24 mouse cellular contexts compared by ENCODE assay signal in genomic region chr9:110228671-110229070, GRCm38 (mm10). TPM values are rescaled to one million over a fixed set of nuclear protein-coding genes. Genes with fewer than 3 reads are reported as not detected.
A peak's percentile ranks its signal among the peaks of the same experiment; 100 is the strongest.
DNase-seq lines count a peak whose midpoint lies in the region; ATAC-seq and TF ChIP-seq lines count a peak whose summit lies in the region.
"Had no signal": no experiment of that assay in that cellular context is flagged by ENCODE, and none has a peak within 500 bp of the region (broad histone marks: within the 10 kb centered on the region; RNA-seq: fewer than 3 reads in every experiment).

No protein-coding gene starts in this region.

- H3K4me2 ChIP-seq in hindbrain, postnatal 0 days (ENCODE audit: low read depth, low read length), result no peak overlapping the region
- H3K4me2 ChIP-seq in hindbrain, embryonic 12.5 days (replicated peaks), result no peak overlapping the region
- H3K4me2 ChIP-seq: embryonic facial prominence, embryonic 12.5 days; forebrain, embryonic 15.5 days; heart, embryonic 11.5 days; hindbrain, embryonic 15.5 days; kidney, embryonic 15.5 days; limb, embryonic 15.5 days; liver, embryonic 15.5 days; midbrain, embryonic 12.5 days; neural tube, embryonic 13.5 days had no signal

- no peaks in the 10 kb centered on the region for H3K27me3 ChIP-seq in cerebellum, adult 2 months (ENCODE audit: control insufficient read depth, insufficient read depth, low read length)
- H3K27me3 ChIP-seq in hindbrain, postnatal 0 days (ENCODE audit: insufficient read depth, low read length), result no peaks in the 10 kb centered on the region
- no peaks in the 10 kb centered on the region for H3K27me3 ChIP-seq in hindbrain, embryonic 12.5 days
- H3K27me3 ChIP-seq: embryonic facial prominence, embryonic 12.5 days; forebrain, embryonic 15.5 days; hindbrain, embryonic 15.5 days; kidney, embryonic 15.5 days; limb, embryonic 15.5 days; liver, embryonic 15.5 days; midbrain, embryonic 12.5 days; neural tube, embryonic 13.5 days had no signal

- peaks cover 17% of the 10 kb centered on the region for H3K4me1 ChIP-seq in cerebellum, adult 2 months (ENCODE audit: control insufficient read depth, insufficient read depth, low read length)
- H3K4me1 ChIP-seq in hindbrain, postnatal 0 days (ENCODE audit: insufficient read depth, low read length), result no peaks in the 10 kb centered on the region; the same call in 1 of the 2 replicates
- H3K4me1 ChIP-seq in hindbrain, embryonic 12.5 days, result no peaks in the 10 kb centered on the region
- H3K4me1 ChIP-seq: embryonic facial prominence, embryonic 12.5 days; forebrain, embryonic 15.5 days; hindbrain, embryonic 15.5 days; kidney, embryonic 15.5 days; limb, embryonic 15.5 days; liver, embryonic 15.5 days; midbrain, embryonic 12.5 days had no signal

- no peaks in the 10 kb centered on the region for H3K9me3 ChIP-seq in hindbrain, postnatal 0 days (ENCODE audit: low read length)
- no peaks in the 10 kb centered on the region for H3K9me3 ChIP-seq in hindbrain, embryonic 12.5 days (replicated peaks)
- H3K9me3 ChIP-seq: embryonic facial prominence, embryonic 12.5 days; forebrain, embryonic 15.5 days; hindbrain, embryonic 15.5 days; kidney, embryonic 15.5 days; limb, embryonic 15.5 days; liver, embryonic 15.5 days; midbrain, embryonic 12.5 days; neural tube, embryonic 13.5 days had no signal

- H3K4me3 ChIP-seq in cerebellum, adult 2 months (replicated peaks; ENCODE audit: insufficient read depth, low read depth, low read length), result no peak overlapping the region
- H3K4me3 ChIP-seq in hindbrain, postnatal 0 days (ENCODE audit: low read length), result no peak overlapping the region
- H3K4me3 ChIP-seq in hindbrain, embryonic 12.5 days, result no peak overlapping the region
- H3K4me3 ChIP-seq: embryonic facial prominence, embryonic 12.5 days; erythroblast, embryonic 14.5 days; forebrain, embryonic 15.5 days; hindbrain, embryonic 15.5 days; kidney, embryonic 15.5 days; limb, embryonic 15.5 days; liver, embryonic 15.5 days; midbrain, embryonic 12.5 days; neural tube, embryonic 13.5 days had no signal

- ATAC-seq in granulocyte monocyte progenitor cell, adult 5-6 weeks (replicated peaks; ENCODE audit: poor library complexity, severe bottlenecking), result peak; percentile 48
- ATAC-seq in hindbrain, postnatal 0 days, result no peak
- no peak for ATAC-seq in hindbrain, embryonic 12.5 days (ENCODE audit: low FRiP score)
- ATAC-seq: forebrain, embryonic 15.5 days; intestine, postnatal 0 days had no signal

- TF ChIP-seq CTCF in cerebellum, adult 2 months (IDR thresholded peaks at IDR 0.05; ENCODE audit: borderline replicate concordance, insufficient read depth, low read depth, low read length), result no peak
- TF ChIP-seq CTCF in hindbrain, postnatal 0 days (IDR thresholded peaks at IDR 0.05; ENCODE audit: low read depth), result no peak

- H3K36me3 ChIP-seq in hindbrain, postnatal 0 days (ENCODE audit: insufficient read depth, low read length), result peaks cover 20% of the 10 kb centered on the region
- H3K36me3 ChIP-seq in hindbrain, embryonic 12.5 days, result peaks cover 75% of the 10 kb centered on the region

- no peak overlapping the region for H3K9ac ChIP-seq in hindbrain, postnatal 0 days (replicated peaks; ENCODE audit: low read length)
- no peak overlapping the region for H3K9ac ChIP-seq in hindbrain, embryonic 12.5 days
- H3K9ac ChIP-seq: embryonic facial prominence, embryonic 12.5 days; forebrain, embryonic 15.5 days; hindbrain, embryonic 15.5 days; kidney, embryonic 15.5 days; limb, embryonic 15.5 days; liver, embryonic 15.5 days; midbrain, embryonic 12.5 days; neural tube, embryonic 13.5 days had no signal

- DNase-seq in cerebellum, adult 2 months, result no peak
- no peak for DNase-seq in cerebellum, postnatal 25 days
- peak; percentile 69 for DNase-seq in urinary bladder, postnatal 14 days (ENCODE audit: low spot score)
- no peak for DNase-seq in urinary bladder, postnatal 4 days (ENCODE audit: low spot score in 2 of 2)
- no peak for DNase-seq in hindbrain, postnatal 0 days (ENCODE audit: low spot score)
- DNase-seq: cerebellum, adult 8-10 months; gastrocnemius, postnatal 25 days; heart, postnatal 14 days; kidney, postnatal 4 days; thymus, postnatal 36 days had no signal

- 93% methylated on average over 6 of the region's 6 CpGs for WGBS in cerebellum, adult 2 months
- WGBS in hindbrain, postnatal 0 days, result 80% methylated on average over 6 of the region's 6 CpGs
- 82% methylated on average over 6 of the region's 6 CpGs for WGBS in hindbrain, embryonic 12.5 days

- 0 out of 2 replicates have a peak overlapping the region, but pooled peaks have one; percentile 36 for H3K27ac ChIP-seq in cerebellum, adult 2 months (ENCODE audit: insufficient read depth, low read length)
- no peak overlapping the region for H3K27ac ChIP-seq in hindbrain, postnatal 0 days
- no peak overlapping the region for H3K27ac ChIP-seq in hindbrain, embryonic 12.5 days
- H3K27ac ChIP-seq: embryonic facial prominence, embryonic 12.5 days; forebrain, embryonic 15.5 days; hindbrain, embryonic 15.5 days; kidney, embryonic 15.5 days; limb, embryonic 15.5 days; liver, embryonic 15.5 days; neural tube, embryonic 13.5 days had no signal

- no peak for TF ChIP-seq POLR2A in cerebellum, adult 2 months (IDR thresholded peaks at IDR 0.05; ENCODE audit: borderline replicate concordance, insufficient read depth, low read length)

RNA-seq across cellular contexts. Expression of gene Cspg5, which starts 14.9 kb away (rescaled TPM):
- polyA plus RNA-seq in cerebellum, adult 2 months (2012; rRNA removed), result 118 and 124 TPM in 2 replicates
- not detected in 2 replicates for total RNA-seq in granulocyte monocyte progenitor cell, adult 5-6 weeks (2014; fragmentation: Nextera tagmentation)
- total RNA-seq in granulocyte monocyte progenitor cell, adult 5-6 weeks (2017), result 0.30 TPM in 1 of 2 replicates, not detected in the other
- total RNA-seq in hindbrain, postnatal 0 days (2014; rRNA removed), result 412 and 470 TPM in 2 replicates
- 261 and 266 TPM in 2 replicates for polyA plus RNA-seq in hindbrain, postnatal 0 days (2015; fragmentation: Nextera tagmentation; extraction: Ambion mirVana)
- polyA plus RNA-seq in hindbrain, embryonic 12.5 days (2016; fragmentation: Nextera tagmentation; extraction: Ambion mirVana), result 27.3 and 27.7 TPM in 2 replicates
- total RNA-seq: monocyte, adult 5-6 weeks had no signal
